Mouse (Mus musculus) cerebellum, adult 9-11 months (tissue): Measurements from ENCODE around the gene Tead4.

Experiments
- DNase-seq: peaks from one replicate; pipeline ENCODE4 v3.0.0; 2022

The Tead4 gene

GRCm38 (mm10) chr6:128288681-128289080 lies 11.9 kb downstream of the Tead4 start:
- DNase-seq, result no peak

- DNase-seq, result no peak
Measured at GRCm38 (mm10) chr6:128285792-128286430, 14.7 kb downstream of the Tead4 start.

GRCm38 (mm10) chr6:128282126-128282525 lies 18.5 kb downstream of the Tead4 start:
- no peak for DNase-seq

- no peak for DNase-seq
Measured at GRCm38 (mm10) chr6:128280472-128281145, 20.0 kb downstream of the Tead4 start.

DNA sequence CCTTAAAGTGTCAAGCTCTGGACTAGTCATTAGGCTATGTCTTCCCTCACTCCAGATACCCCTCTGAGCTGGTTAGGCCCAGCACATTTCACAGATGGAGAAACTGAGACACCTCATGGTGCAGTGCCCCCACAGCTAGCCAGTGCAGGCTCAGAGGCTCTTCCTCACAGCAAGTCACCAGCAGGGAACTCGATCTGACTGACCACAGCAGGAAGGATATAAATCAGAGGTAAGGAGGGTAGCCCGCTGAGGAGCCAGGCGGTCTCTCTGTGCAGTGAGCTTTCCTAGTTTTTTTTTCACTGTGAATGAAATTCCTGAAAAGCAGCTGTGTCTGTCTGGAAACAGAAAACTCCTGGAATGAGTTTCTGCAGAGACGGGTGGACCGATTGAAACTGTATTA lies 21.0 kb downstream of the Tead4 start:
- no peak for DNase-seq

DNA sequence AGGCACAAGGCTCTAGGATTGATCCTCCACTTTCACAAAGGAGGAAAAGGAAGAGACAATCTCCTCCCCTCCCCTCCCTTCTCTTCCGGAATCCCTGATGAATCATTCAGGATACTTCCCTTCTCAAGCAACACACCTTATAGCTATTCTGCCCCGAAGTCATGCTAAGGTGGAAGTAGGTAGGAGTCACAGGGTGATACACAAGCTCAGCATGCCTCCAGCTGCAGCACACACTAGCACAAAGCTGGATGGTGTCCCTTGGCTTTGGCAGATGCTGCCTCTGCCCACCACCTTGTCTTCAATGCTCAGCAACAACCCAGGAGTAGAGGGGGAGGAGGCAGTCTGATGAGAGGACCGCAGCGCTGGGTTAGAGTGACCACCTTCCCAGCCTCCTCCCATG lies 21.5 kb downstream of the Tead4 start:
- no peak for DNase-seq

- no peak for DNase-seq
Measured at GRCm38 (mm10) chr6:128277132-128278085, 23.2 kb downstream of the Tead4 start.

DNA sequence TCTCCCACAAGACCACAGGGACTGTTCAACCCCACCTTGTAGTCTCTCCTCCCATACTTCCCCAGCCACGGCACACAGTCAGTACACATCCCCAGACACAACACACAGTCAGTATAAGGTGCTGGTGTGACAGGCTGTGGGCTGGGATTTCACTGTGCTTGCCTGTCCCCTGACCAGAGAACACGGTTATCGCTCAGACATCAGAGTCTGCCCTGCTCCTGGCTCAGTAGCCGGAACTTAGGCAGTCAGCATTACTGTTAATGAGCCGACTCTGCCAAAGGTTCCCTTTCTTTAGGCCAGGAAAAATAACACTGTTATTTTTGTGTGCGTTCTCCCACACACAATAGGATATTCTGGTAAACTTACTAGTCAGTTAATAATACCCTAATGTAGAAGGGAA lies 24.3 kb downstream of the Tead4 start:
- DNase-seq, result no peak

DNA sequence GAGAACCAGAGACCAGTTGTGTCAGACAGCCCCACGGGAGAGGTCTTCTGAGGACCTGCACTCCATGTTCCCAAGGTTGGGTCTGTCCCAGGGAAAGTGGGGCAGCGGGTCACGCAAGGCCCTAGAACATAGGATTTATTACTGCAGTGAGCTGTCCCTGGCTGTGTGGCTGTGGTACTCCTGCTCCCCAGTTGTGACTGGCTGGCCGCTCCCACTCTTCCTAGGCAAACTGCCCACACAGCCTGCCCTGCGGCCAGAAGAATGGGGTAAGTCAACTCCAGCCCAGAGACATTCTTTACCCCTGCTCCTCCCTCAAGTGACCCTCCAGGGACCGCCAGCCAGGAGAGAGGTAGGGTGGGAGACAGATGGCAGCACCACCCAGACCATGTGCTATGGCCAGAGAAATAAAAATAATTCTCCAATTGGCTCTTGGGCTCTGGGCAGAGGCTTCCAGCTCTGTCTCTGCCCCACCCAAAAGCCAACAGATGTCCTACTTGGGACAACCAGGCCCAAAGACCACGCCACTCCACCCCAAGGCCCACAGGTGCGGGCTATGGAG lies 25.0 kb downstream of the Tead4 start:
- no peak for DNase-seq

GRCm38 (mm10) chr6:128273507-128273906 lies 27.1 kb downstream of the Tead4 start:
- no peak for DNase-seq

DNA sequence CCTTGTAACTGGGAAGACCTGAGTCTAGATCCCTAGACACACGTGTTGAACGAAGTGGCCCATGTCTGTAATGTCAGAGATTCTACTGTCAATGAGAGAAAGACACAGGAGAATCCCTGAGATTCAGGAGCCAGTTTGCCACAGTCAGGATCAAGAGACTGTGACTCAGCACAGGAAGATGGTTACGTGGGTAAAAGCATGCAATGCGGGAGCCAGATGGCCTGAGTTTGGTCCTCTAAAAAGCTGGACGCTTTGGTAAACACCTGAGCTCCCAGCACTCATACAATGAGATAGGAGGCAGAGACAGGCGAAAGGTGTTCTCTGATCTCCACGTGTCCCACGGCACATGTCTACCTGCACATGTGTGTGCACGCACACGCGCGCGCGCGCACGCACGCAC lies 27.9 kb downstream of the Tead4 start:
- no peak for DNase-seq

DNA sequence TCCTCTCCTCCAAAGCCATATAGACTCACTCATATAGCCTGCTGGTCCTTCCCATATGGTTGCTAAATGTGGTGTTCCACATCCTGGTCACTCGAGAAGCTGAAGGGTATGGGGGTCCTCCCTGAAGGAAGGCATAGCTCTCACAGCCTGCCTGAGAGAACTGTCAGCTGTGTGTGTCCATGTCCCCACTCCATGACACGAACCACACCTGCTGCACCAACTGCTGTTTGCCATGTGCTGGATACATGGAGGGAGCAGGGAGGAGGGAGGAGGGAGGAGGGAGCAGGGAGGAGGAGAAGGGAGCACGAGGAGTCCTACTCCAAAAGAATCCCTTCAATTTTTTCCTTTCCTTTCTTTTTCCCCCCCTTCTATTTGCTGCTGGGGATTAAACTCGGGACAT lies 30.8 kb downstream of the Tead4 start:
- no peak for DNase-seq

DNA sequence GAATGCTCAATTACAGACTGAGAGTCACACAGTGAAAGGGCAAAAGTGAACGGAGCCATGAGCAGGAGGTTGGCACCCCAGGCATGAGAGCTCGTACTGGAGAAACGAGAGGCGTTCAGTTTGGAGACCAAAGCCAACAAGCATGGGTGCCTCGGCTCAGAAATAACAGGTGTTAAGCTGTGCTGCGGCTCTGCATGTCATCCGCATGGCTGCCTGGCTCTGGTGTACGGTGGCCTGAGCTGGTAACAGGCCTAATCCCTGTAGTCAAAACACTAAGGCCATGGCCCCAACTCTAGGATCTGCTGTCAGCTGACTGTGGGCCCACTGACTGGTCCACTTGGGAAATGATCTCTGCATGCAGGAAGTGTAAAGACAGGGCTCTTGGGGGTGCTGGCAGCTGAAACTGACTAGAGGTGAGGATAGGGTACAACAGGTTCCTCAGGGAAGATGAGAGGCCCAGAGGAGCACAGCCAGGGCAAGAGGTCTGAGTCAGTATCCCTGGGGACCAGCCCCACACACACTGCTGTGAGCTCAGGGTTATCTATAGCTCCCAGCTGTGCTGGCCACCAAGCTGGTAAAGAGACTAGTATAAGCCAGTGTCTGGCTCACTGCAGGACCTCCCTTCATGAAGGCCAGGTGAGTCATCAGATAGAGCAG lies 35.6 kb downstream of the Tead4 start:
- DNase-seq, result peak; percentile 36

DNA sequence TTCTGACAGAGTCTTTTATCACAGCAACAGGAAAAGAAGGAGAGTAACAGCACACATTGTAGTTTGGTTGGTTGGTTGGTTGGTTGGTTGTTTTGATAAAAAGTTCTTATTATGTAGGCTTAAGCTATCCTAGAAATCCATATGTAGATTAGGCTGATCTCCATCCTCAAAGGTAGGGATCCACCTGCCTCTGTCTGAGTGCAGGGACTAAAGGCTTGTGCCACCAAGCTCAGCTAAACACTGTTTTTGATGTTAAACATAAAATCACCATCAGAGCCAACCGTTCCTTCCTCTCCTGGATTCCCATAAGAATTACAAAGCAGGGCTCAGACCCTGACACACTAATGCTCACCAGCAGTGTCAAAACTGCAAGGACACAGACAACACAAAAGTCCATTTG lies 39.1 kb downstream of the Tead4 start:
- no peak for DNase-seq

DNA sequence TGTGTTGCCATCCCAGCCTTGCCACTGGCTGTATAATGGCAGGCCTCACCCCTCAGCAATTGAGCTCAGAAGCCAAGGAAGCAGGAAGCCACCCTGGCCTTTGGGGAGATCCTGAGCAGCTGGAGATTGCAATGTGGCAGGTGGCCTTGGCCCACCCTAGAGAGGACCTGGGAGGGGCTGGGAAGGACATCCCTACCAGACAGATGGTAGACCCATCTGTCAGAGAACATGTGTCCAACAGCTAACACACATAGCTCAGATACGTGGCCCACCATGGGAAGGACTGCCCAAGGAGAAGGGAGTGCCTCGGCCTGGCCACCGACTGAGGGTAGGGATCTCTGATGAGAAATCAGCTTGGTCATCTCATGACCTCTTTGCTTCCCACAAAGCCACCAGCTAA lies 41.4 kb downstream of the Tead4 start:
- DNase-seq, result no peak

DNA sequence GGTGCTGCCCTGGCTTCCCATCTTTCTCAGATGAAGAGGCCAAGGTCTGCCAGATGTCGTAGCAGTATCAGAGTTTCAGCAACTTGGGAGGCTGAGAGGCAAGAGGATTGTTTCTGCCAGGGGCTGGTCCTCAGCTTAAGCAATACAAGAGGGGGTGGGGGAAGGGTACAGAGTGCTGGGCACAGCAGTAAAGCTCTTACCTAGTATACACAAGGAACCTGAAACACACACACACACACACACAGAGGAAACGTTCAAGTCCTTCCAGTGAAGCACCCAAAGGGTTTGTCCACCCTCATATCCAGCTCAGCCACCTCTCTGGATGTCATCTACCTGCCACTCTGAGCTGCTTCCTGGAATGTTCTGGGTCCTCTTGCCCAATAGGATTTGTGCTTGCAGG lies 44.7 kb downstream of the Tead4 start:
- no peak for DNase-seq

DNA sequence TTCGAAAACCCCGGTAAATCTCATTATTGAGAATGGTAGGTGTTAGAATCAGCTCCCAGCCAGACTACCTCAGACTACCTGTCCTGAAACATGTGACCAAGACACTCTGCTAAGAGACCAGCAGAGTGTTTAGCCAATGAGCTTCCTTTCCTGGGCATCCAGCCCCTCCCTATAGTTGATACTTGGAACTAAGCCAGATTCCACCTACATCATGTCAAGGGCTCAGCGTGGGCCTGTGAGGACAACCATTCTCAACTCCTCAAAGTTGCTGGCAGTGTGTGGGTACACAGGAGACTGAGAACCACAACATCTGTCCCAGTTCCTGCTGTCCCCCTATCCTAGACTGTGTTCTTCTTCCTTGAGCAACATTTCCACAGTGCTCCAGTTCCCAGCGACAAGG lies 45.3 kb downstream of the Tead4 start:
- no peak for DNase-seq

DNA sequence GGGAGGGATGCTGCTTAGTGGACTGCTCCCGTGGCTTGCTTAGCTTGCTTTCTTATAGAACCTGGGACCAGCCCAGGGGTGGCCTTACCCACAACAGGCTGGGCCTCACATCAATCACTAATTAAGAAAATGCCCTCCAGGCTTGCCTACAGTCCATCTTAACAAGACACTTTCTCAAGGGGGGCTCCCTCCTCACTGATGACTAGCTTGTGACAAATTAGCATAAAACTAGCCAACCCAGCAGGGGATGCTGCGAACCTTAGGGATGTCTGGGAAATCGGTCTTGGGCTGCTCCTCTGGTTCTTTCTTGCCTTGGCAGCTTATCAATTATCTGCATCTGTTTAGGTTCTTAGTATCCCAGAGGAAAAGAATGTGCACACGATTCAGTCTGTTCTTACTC lies 46.1 kb downstream of the Tead4 start:
- DNase-seq, result no peak

DNA sequence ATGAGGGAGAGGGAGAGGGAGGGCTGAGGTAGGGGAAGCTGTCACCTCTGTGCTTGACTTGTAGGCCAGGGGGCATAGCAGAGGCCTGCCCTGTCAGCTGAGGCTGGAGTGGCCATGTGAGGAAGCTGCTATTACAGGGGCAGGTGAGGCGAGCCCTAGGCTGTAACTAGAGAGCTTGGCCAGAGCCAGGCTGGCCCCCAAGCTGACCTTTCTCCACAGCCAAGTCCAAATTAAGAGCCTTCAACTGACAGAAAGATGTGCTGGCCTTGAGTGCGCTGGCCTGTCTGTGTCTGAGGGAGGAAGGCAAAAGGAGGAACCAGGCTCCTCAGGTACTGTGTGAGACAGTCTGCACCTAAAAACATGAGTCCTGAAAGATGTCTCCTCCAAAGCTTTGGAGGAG lies 47.5 kb downstream of the Tead4 start:
- no peak for DNase-seq

- no peak for DNase-seq
Measured at GRCm38 (mm10) chr6:128250596-128250995, 50.0 kb downstream of the Tead4 start.

- DNase-seq, result peak; percentile 64
Measured at GRCm38 (mm10) chr6:128237102-128237763, 63.4 kb downstream of the Tead4 start.

DNA sequence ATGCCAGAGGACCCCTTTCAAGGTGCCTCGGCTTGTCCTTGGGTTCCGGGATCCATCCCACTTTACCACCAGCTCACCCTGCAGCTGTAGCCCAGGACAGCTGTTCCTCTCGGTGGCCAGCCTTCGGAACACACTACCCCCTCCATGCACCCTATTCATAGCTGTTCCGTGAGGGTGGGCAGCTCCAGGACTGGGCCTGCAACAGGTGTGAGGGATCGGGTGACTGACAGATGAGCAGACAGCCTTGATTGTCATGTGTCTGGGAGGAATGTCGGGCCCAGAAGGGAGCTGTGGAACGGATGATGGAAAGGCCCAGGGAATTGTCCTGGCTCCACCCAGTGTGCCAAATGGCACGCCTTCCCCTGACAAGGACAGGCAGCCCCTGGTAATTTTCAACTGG lies 64.0 kb downstream of the Tead4 start:
- DNase-seq, result no peak
